Mouse (Mus musculus): Measurements from ENCODE around the gene Rora.

- TF ChIP-seq POLR2A (IDR thresholded peaks at IDR 0.05; ENCODE audit: control insufficient read depth, low read depth, low read length) (no peak), CTCF (IDR thresholded peaks at IDR 0.05; ENCODE audit: control insufficient read depth, insufficient read depth, insufficient replicate concordance, low read depth, low read length) (peak; percentile 31; the same call in 1 of the 2 replicates)
Measured at GRCm38 (mm10) chr9:68956938-68957573, 303.5 kb downstream of the Rora start.
